Mouse (Mus musculus) frontal cortex, adult (tissue): ENCODE data around the gene Pdzd8.

ENCODE experiments used
- ATAC-seq: cut with Nextera tagmentation; 2 replicates; pipeline ENCODE4 v1.9.2; 2017; ENCODE audit warnings: mild to moderate bottlenecking, moderate library complexity, mixed read lengths; ENCODE audit not compliant: low TSS enrichment

Gene Pdzd8

DNA sequence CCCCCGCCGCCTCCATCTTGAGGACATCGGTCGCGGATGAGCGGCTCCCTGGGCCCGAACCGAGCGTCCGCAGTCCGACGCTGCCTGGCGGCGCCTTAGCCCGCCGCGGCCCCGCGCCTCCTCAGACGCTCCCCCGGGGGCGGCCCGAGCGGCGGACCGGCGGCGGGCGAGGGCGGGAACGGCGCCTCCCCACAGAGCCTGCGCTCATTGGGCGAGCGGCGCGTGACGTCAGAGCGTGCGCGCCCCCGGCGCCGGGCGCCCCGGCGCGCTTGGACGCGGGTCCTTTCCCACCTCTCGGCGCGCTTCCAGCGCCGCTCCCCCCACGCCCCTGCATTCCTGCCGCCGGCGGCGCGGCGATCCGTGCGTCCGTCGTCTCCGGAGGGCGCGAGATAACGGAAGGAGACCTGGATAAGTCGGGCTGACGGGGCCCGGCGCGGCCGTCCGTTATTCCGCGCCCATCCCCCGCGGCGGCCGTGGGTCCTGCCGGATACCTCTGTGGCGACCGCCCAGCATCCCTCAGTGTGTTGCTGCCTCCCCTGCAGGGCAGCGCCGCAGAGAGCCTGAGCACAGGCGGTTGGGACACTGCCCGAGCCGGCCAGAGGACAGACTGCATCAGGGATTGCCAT lies at the start of gene Pdzd8:
TSS of gene Pdzd8 (minus strand) at position 123 of the 626 bp plus-strand sequence.
- ATAC-seq: peak; percentile 89

DNA sequence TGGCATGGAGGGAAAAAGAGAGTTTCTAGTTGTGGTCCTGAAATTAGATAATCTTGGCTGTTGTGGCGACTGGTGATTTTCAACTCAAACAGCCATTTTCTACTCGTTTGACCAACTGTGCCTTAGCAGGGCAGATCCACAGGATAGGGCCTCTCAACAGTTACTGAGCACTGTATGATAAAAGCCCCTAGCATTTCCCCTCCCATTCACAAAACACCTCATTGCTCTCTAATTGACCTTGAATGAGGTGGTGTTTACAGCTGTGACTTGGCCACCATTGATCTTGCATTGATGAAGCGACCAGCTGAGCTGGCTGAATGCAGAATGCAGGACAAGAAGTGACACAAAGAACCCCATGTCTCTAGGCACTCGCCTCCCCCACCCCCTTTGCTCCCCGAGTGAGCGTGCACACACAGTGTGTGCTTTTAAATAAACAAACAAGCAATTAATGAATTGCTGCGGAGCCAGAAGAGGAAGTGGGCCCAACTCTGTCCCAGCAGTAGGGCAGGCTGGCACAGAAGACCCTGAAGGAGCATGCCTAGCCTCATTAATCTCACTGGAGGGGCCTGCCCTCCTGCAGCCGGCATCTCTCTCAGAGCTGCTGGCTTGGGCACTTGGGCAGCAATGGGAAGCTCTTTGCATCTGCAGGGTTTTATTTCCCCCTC lies 48.3 kb upstream of the Pdzd8 start:
- peak; percentile 70 for ATAC-seq

DNA sequence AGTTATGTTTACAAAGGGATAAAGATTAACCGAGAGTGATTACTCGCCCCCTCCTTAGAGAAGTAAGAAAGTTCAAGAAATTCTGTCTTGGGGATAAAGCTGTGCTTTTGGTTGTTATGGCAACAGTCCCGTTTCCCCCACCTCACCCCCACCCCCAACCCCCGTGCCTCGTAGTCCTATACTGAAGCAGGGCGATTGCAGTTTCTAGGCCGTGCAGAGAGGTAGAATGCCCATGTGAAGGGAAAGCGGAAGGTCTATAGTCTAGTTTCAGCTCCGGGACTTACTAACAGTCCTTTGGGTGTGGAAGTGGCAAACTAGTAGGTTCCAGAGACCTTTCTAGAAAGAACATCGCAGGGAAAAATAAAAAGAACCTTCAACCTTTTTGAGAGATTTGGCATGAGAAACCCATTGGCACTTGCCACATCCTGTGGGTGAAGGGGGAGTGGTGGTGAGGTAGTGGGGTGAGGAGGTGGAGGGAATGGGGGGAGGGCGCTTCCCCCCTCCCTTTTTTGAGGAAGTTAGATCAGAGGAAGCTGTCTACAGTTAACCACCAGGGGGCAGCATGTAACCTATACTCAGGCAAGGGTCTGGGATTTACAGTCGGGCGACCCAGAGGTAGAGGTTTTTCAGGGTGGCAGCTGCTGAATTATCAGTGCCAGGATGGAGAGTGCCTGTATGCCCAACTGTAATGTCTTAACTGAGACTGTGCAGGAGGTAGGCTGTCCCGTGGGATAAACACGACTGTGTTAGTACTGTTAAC lies 43.4 kb upstream of the Pdzd8 start:
- peak; percentile 70 for ATAC-seq

DNA sequence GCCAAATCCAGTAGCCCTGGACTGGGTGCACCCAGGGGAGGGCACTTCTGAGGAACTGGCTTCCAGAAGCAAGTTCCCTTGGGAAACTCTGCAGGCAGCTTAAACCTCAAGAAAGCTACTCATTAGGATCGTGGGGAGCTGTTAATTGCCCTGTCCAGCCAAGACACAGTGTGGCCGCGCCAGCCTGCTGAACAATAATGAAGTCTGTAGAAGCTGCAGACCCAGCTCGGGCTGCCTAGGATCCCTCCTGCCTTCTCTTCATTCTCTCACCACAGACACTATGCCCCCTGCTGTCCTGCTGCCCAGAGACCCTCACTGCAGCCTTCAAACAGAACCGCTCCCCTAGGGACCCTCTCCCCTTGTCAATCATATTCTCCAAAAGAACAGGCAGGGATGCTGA lies 42.8 kb upstream of the Pdzd8 start:
- ATAC-seq: peak; percentile 56

DNA sequence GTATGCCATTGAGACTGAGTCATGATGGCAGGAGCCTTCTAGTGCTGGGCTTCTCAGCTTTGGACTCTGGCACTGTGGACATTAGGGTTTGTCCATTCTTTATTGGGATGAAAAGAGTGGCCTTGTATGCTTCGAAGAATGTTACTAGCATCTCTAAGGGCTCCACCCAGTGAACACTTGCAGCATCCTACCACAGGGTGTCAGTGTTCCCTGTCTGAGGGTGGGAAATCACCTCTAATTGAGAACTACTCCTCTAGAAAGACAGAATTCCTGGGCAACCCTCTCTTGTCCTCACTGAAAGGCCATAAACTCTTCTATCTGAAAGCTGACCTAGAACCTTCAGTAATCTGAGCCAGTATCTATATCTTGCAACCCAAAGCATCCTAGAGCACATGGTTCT lies 41.6 kb upstream of the Pdzd8 start:
- peak; percentile 75 for ATAC-seq

DNA sequence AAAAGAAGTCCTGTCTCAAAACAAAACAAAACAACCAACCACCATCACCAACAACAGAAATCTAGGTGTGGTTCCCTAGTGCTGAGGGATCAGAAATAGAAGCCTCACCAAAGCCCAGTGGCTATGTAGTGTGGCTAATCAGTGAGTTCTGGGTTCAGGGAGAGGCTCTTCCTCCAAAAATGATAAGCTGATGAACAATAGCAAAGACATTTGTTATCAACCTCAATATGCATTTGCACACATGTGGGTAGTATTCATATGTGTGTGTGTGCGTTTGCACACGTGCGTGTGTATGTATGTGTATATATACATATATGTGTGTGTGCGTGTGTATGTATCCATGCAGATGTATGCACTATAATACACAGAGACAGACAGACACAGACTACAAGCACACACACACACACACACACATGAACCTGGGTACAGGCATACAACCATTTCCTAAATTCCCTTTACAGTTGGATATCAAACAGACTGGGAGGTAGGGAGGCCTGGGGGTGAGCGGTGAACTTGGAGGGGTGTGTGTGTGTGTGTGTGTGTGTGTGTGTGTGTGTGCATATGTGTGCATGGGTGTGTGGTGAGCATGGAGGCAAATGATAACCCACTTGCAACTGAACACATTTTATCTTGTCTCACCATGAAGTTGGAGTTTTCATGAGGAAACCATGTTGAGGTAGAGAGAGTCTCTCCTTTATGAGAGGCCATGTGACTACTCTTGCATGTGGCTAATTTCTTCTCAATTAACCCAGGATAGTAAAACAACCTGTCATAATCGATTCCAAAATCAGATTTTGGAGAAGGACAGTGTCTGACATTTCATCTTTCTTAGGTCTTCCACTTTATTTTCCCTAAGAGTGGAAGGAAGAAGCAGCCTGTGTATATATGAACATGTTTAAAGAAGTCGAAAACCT lies 39.3 kb upstream of the Pdzd8 start:
- no peak for ATAC-seq

DNA sequence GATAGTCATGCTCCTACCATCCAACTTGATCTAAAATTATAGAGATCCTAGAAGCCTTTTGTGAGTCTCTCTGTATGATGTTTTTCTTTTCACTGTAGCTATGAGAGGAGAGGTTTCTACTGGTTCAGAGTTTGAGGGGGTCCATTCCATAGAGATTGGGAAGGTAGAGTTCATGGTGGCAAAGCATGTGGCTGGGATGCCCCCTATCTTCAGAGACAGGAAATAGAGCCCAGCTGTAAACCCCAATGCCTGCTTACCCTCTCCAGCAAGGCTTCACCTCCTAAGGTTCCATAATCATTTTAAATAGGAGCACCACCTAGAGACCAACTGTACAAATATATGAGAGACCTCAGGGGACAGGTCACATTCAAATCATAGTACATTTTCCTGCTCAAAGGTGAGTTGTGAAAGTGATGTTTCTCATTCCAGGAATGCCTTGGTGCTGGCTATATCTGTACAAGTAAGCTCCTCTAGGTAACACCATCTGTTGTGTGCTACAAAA lies 36.9 kb upstream of the Pdzd8 start:
- ATAC-seq: no peak

DNA sequence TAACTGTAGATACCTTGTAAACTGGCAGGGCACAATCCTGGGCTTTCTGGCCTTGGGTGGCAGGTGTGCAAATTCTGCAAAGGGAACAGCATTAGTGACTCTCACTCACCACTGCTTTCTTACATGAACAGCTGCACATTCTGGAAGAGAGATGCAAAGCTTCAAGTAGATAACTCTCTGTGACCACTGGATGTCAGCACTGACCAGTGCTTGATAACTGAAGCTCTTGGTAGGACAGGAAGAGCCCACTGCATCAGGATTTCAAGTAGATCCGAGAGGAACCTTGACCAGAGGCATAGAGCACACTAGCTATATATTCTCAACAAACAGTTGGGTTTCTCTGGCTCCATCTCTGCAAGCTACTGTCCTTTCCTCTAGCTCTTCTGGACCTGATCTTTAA lies 34.4 kb upstream of the Pdzd8 start:
- ATAC-seq: 0 out of 2 replicates have a peak, but pooled peaks have one; percentile 59

DNA sequence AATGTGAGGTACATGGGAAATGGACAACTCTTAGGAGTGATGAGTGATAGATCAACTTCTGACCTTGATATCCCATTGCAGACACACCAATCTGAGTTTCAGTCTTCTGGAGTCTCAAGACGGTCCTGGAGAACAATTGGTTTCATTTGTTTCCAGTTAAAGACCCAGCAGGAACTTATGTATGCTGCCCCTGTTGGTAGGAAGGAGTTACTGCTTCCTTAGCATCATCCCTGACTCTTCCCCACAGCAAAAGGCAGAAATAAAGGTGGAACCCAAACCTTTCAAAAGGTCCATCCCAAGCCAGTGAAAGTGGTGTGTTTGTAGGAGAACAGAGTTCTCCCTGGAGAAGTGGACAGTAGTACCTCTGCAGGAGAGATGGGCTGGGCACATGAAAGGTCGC lies 30.9 kb upstream of the Pdzd8 start:
- no peak for ATAC-seq

DNA sequence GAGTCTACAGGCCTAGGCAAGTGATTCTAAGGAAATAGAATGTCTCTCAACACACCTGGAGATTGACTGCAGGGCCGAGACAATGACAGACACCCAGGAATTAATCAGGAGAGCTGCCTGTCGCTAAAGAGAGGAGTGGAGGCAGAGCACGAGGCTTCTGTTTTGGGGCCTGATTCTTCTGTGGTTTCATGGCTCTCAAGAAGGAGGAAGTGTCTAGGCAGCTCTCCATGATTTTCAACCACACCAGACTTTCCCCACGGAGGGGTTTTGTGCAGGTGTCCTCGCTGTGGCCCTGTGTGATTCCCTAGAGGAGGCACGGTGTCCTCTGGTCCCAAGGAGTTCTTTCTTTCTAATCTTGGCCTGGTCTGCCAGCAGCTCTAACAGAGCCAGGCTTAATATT lies 29.4 kb upstream of the Pdzd8 start:
- ATAC-seq: no peak

DNA sequence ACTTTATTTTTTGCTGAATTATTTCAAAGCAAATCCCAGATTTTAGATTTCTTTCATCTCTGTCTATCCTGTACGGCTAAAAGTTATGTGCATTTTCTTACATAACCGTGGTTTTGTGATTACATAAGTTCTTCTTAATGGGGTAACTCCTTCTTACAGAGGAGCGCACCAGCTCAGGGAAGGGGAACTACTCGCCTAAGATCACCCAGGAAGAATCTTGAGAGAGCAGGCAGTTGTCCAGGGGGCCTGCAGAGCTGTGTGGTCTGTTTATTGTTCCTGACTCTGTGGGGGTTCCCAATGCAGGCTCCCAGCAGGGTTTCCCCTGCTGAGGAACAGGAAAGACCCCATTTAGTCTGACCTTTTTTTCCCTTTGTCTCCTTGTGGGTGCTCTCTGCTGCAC lies 27.3 kb upstream of the Pdzd8 start:
- ATAC-seq: peak; percentile 16; the same call in 1 of the 2 replicates

DNA sequence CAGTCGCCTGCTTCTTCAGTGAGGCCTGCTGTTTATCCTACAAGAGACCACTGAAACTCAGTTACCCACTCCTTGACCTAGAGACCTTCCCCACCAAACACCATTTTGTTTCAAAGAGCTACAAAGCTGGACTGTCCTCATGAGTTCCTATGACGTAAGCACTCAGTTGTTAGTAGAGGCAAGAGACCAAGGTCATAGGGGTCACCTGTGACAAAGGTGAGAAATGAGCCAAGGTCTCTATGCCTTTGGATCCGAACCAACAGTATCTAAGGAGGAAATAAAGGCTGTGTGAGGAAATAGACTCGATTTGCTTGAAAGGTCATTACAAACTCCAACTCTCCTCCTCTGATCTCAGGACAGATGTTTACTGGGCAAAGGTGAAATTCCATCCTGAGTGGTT lies 25.4 kb upstream of the Pdzd8 start:
- no peak for ATAC-seq

DNA sequence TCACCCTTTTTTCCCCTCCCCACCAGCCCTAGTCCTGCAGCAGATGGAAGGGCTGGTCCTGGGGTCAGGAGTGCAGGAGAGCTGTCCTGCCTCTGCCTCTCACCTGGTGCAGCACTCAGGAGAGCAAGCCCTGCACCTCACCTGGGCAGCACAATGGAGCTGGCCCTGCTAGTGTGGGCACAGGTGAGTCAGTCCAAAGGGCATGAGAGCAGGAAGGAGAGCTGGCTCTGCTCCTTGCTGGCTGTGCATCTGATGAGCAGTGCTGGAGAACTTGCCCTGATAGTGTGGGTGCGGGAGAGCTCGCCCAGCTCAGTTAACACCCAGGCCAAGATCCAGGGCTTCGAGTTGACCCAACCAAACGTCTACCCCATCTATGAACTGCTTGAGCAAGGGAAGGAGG lies 22.3 kb upstream of the Pdzd8 start:
- no peak for ATAC-seq

DNA sequence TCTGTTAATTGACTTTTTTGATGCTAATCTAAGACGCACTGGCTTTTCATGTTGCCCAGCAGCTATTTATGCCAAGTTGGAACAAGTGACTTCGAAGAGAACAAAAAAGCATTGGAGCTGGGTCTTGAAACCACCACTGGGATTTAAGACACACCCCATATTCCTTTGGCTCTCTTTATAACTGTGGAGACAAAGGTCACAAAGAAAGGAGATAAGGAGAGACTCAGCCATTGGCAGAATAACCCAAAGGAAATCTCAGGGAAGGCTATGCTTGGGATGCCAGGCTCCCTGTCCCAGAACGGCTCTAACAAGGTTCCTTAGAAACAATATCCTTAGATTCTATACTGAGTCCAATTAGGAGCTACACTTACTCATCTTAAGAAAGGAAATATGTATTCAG lies 21.1 kb upstream of the Pdzd8 start:
- ATAC-seq: no peak

DNA sequence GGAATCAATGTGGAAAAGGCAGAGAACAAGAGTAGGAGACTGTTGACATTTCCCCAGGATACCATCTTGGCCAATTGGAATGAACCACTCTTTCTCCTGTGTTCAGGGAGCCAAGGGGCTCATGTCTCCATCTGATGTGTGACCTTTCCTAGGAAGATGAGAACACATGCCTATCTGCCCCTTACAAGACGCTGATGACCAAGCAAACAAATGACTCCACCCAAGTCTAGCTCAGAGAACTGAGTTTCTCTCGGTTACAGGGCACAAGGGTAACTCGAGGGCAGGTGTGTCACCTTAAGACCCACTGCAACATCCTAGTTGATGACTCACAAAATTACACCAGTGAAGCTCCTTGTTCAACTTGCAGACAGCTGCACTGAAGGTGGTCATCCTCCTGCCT lies 18.1 kb upstream of the Pdzd8 start:
- no peak for ATAC-seq

DNA sequence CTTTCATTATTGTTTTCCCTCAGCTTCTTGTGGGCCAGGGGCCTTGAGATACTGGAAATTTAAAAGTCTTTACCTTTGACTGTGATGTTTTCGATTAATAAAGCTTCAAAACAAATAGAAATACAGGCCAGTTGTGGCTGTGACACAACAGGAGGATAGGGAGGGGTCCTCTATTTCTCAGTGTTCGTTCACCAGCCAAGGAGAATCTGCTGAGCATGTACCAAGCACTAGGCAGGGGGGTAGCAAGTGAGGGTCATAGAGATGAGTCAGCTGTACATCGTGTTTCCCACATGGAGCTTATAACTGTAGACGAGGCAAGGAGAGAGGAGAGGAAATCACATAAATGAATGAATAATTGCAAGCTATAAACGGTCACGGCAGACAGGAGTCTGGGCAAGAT lies 17.1 kb upstream of the Pdzd8 start:
- no peak for ATAC-seq

DNA sequence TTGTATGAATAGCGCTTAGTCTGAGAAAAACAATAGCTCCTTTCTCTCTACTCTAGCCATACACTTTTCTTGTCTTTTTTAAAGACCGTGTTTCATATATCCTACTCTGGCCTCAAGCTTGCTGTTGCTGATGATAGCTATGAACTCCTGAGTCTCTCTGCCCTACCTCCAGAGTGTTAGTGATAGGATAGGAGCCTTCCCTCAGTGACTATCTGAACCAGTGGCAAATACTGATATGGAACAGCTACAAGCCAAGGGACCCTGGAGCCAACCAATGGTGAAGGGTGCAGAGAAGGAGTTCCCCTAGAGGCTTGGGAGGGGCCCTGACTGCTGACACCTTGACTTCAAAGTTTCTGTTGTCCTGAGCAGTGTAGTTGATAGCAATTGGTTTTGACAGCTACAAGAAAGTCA lies 14.9 kb upstream of the Pdzd8 start:
- no peak for ATAC-seq

DNA sequence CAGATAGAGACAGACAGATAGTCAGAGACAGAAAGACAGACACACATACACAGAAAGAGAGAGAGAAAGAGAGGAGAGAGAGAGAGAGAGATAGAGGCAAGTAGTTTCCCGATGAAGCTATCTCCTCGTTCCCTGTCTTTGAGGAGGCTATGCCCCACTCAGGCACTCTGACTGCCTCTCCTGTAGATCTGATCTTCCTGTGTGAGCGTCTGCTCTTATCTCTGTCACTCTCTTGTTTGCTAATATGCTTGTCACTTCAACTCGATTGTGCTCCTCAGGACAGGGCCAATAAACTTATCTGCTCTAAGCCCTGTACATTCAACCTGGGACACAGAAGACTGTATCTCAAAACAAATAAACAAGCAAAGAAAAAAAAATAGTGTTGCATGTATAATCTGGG lies 13.6 kb upstream of the Pdzd8 start:
- no peak for ATAC-seq

DNA sequence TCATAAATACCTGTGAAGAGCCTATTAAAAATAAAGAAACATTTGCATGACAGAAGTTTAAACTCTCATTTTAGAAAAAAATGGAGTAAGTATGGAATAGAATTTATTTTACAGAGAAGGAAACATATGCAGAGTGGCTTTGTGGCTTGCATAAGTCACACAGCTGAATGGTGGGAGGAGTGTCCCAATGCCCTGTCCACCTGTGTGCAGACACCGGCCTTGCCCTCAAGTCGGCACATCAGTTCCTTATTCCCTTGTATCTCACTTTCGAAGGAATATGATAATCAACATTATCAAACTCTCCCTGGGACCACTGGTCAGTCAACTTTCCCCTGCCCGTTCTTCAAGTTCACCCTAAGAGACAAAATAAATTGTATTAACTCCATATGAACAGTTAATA lies 12.3 kb upstream of the Pdzd8 start:
- ATAC-seq: no peak

DNA sequence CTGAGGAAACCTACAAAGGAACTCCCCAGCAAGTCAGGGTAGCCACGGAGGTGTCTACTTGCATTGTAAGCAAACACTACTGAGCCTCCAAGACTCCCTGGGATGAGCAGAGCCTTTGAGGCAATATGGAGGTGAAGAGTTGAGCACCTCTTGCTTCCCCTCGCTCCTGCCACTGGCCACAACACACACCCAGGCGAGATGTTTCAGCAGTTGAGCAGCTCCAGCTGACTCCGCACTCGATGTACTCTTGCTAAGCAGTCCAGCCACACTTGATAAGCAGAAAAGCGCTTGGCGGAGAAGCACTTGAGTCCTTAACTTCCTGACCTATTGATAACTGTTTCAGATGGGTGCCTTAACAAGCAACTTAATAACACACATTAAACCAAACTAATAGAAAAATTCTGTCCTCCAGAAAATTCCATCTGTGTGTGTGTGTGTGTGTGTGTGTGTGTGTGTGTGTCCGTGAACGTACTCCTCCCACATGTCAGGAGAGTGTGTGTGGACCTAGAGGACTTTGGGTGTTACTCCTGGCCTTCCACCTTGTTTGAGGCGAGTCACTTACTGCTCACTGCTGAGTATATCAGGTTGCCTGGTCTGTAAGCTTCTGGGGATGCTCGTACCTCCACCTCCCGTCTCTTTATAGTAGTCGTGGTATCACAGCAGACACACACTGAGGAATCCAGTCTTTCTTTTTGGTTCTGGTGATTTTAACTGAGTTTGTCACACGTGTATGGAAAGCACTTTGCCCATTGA lies 11.4 kb upstream of the Pdzd8 start:
- ATAC-seq: no peak

DNA sequence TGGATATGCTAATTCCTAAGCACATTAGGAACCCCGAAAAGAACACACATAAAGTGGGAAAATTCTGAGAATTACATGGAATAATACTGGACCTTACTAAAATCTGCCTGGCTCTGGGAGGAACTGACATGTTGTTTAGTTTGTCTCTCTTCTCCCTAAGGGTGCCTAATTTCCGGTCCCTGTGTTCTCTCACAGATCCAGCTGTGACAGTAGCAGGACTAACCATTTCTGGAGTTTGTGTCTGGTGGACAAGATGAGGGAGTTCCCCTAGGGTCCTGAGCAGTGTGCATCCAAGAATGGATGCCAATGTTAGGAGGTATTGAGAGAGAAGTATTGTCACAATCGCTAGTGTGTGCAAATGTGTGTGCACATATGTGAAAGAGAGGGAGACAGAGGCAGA lies 10.8 kb upstream of the Pdzd8 start:
- no peak for ATAC-seq
